Mouse (Mus musculus) intestine, embryonic 14.5 days (tissue): ENCODE results near the gene Khsrp. TPM values are rescaled to one million over a fixed set of nuclear protein-coding genes. Genes with fewer than 3 reads are reported as not detected.

Experiments used
- ATAC-seq: fragments of 200-750 bp; cut with Nextera tagmentation; replicated peaks from 2 replicates; pipeline ENCODE4 v1.8.0; 2017; ENCODE audit warnings: low read depth, moderate number of reproducible peaks, moderate TSS enrichment, moderate library complexity; ENCODE audit not compliant: low FRiP score, low TSS enrichment
- DNase-seq: peaks from one replicate; pipeline ENCODE4 v3.0.0-alpha.2; 2018; ENCODE audit warnings: low spot score
- H3K27ac ChIP-seq: fragments of 300-500 bp; sonication (generic); 2 replicates; pipeline ENCODE4 v1.5.1; 2014; ENCODE audit warnings: low read depth, mild to moderate bottlenecking, control low read depth
- H3K27me3 ChIP-seq: fragments of 300-500 bp; sonication (generic); replicated peaks from 2 replicates; pipeline ENCODE4 v1.6.1; 2014; ENCODE audit warnings: low read length, control low read depth; ENCODE audit not compliant: control insufficient read depth, insufficient read depth
- H3K36me3 ChIP-seq: fragments of 300-500 bp; sonication (generic); 2 replicates; pipeline ENCODE4 v1.6.1; 2014; ENCODE audit warnings: low read length, control low read depth; ENCODE audit not compliant: control insufficient read depth, insufficient read depth
- H3K4me1 ChIP-seq: fragments of 300-500 bp; sonication (generic); replicated peaks from 2 replicates; pipeline ENCODE4 v1.6.1; 2014; ENCODE audit warnings: low read length, control low read depth, mixed read lengths; ENCODE audit not compliant: control insufficient read depth, insufficient read depth
- H3K4me2 ChIP-seq: fragments of 300-500 bp; sonication (generic); 2 replicates; pipeline ENCODE4 v1.6.1; 2014; ENCODE audit warnings: low read length
- H3K4me3 ChIP-seq: fragments of 300-500 bp; sonication (generic); 2 replicates; pipeline ENCODE4 v1.5.1; 2014; ENCODE audit warnings: low read depth, low read length, control low read depth, mixed read lengths
- H3K9ac ChIP-seq: fragments of 300-500 bp; sonication (generic); 2 replicates; pipeline ENCODE4 v1.6.1; 2014; ENCODE audit warnings: mild to moderate bottlenecking, low read length
- H3K9me3 ChIP-seq: fragments of 300-500 bp; sonication (generic); 2 replicates; pipeline ENCODE4 v1.6.1; 2016; ENCODE audit warnings: low read length, control low read depth; ENCODE audit not compliant: control insufficient read depth
- WGBS: fragments of 180-500 bp; shearing (Covaris S2); extraction: QIAGEN DNeasy Blood & Tissue Kit; methylation state at CpG from one replicate; pipeline ENCODE4 v1.1.7; 2014; 5-methylcytosine and 5-hydroxymethylcytosine counted together
- polyA plus RNA-seq: library from polyadenylated mRNA; unstranded; fragments of >200 nt; fragmentation: Nextera tagmentation; extraction: Ambion mirVana; gene quantifications from 2 replicates; pipeline ENCODE4 v1.2.1, GENCODE M21; 2014

Gene Khsrp
- polyA plus RNA-seq, result 45.9 and 59.1 TPM in 2 replicates

DNA sequence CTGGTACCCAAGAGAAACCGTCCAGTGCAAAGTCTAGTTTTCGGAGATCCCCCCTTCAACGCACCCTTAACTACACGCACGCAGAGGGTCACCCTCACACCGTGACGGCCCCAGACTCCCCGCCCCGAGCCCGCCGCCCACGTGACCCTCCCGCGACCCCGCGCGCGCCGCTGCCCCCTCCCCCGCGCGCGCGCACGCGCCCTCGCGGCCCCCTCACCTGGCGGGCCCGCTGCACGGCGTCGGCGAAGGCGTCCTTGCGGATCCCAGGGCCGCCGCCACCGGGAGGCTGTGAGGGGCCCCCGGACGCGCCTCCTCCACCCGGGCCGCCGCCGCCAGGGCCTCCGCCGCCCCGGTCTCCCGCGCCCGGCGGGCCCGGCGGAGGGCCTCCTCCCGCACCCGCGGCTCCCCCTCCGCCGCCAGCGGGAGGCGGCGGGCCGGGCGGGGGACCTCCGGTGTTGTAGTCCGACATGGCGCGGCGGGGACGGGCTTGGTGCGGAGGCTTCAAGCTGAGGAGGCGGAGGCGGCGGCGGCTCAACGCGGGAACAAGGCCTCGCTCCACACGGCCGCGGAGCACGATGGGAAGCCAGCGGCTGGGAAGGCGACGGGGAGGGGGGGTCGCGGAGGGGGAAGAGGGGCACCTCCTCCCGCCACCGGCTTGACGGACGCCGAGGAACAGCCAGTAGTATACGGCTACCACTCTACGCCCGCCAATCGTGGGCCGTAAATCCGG is at the start of gene Khsrp:
Khsrp (minus strand) TSS at position 592 of the 730 bp plus-strand sequence.
- peaks cover 13% of the 10 kb centered on the region for H3K4me1 ChIP-seq
- WGBS, result under 1% methylated on average over 69 of the region's 99 CpGs
- H3K9ac ChIP-seq, result peak within 1 kb of the TSS; percentile 99
- peak within 1 kb of the TSS; percentile 85 for H3K4me2 ChIP-seq
- peaks cover 31% of the 10 kb centered on the region for H3K36me3 ChIP-seq
- peak within 1 kb of the TSS; percentile 93 for H3K27ac ChIP-seq
- peak; percentile 0; the same call in 1 of the 2 replicates for ATAC-seq
- peak; percentile 64 for DNase-seq
- no peaks in the 10 kb centered on the region for H3K27me3 ChIP-seq
- H3K4me3 ChIP-seq, result peak within 1 kb of the TSS; percentile 79
- H3K9me3 ChIP-seq, result no peaks in the 10 kb centered on the region

- Histone ChIP-seq H3K4me2 (no peak overlapping the region), H3K27me3 (no peaks in the 10 kb centered on the region), H3K36me3 (0 out of 2 replicates have a peak, but pooled peaks cover 6% of the 10 kb centered on the region), H3K9me3 (no peaks in the 10 kb centered on the region), H3K4me3 (no peak overlapping the region), H3K4me1 (peaks cover 10% of the 10 kb centered on the region), H3K9ac (no peak overlapping the region), H3K27ac (peak overlapping the region; percentile 47; the same call in 1 of the 2 replicates)
- no peak for DNase-seq
- peak; percentile 63 for ATAC-seq
- 61% methylated on average over 3 of the region's 3 CpGs for WGBS
Observed at GRCm38 (mm10) chr17:57079919-57080318, 48.6 kb upstream of the Khsrp start.

DNA sequence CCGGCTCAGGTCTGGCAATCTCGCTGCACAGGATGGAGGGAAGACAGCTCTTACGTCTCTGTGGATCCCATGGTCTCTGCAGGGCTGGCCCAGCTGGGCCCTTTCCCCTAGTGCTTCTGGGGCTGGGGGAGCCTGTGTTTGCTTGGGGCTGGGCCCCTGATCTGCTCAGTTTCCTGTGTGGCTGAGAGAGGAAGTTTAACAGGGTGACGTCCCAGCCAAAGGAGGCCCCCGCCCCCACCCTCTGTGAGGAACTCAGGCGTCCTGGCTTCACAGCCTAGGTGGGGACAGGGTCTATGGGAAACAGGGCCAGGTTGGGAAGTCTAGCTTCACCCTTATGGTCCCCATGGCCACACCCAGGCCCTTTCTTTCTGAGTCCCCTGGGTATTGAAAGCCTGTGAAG is 47.0 kb upstream of the Khsrp start, which contains the start of gene Dennd1c:
Dennd1c (minus strand) TSS at position 179 of the 400 bp plus-strand sequence.
- ATAC-seq (no peak), DNase-seq (no peak)
- Histone ChIP-seq H3K9ac (no peak within 1 kb of the TSS), H3K27ac (peak within 1 kb of the TSS; percentile 47; the same call in 1 of the 2 replicates), H3K9me3 (no peaks in the 10 kb centered on the region), H3K4me3 (no peak within 1 kb of the TSS), H3K4me2 (0 out of 2 replicates have a peak within 1 kb of the TSS, but pooled peaks have one; percentile 13), H3K4me1 (peaks cover 10% of the 10 kb centered on the region), H3K36me3 (0 out of 2 replicates have a peak, but pooled peaks cover 6% of the 10 kb centered on the region), H3K27me3 (no peaks in the 10 kb centered on the region)
- 32% methylated on average over 6 of the region's 6 CpGs for WGBS

- Histone ChIP-seq H3K27me3 (no peaks in the 10 kb centered on the region), H3K36me3 (0 out of 2 replicates have a peak, but pooled peaks cover 6% of the 10 kb centered on the region), H3K9ac (no peak overlapping the region), H3K27ac (no peak overlapping the region), H3K4me1 (peaks cover 10% of the 10 kb centered on the region), H3K4me2 (no peak overlapping the region), H3K9me3 (no peaks in the 10 kb centered on the region), H3K4me3 (no peak overlapping the region)
- WGBS, result 58% methylated on average over 3 of the region's 3 CpGs
- DNase-seq, result no peak
- no peak for ATAC-seq
Observed at GRCm38 (mm10) chr17:57076916-57077315, 45.6 kb upstream of the Khsrp start.

DNA sequence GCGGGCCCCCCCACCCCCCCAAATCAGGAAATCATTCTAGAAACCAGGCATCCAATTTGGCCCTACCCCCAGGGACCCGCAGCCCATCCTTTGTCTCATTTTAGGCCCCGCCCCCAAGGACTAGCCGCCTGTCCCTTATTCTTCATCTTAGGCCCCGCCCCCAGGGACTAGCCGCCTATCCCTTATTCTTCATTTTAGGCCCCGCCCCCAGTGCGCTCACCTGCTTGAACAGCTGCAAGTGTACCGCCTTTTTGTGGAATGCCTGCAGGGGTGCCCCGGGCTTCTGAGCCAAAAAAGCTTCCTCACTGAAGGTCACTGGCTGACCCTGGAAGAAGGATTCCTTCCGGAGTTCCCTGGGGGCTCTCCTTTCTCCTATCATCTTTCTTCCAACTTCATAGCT is 39.4 kb upstream of the Khsrp start:
- peak overlapping the region; percentile 2; the same call in 1 of the 2 replicates for H3K4me3 ChIP-seq
- ATAC-seq (peak; percentile 80), DNase-seq (peak; percentile 75)
- no peaks in the 10 kb centered on the region for H3K36me3 ChIP-seq
- no peak overlapping the region for H3K27ac ChIP-seq
- WGBS, result 3% methylated on average over 11 of the region's 11 CpGs
- H3K4me1 ChIP-seq, result no peaks in the 10 kb centered on the region
- H3K27me3 ChIP-seq, result no peaks in the 10 kb centered on the region
- H3K9me3 ChIP-seq, result no peaks in the 10 kb centered on the region
- no peak overlapping the region for H3K9ac ChIP-seq
- peak overlapping the region; percentile 37 for H3K4me2 ChIP-seq

GRCm38 (mm10) chr17:57070272-57070671 is 39.0 kb upstream of the Khsrp start:
- WGBS, result 8% methylated on average over 9 of the region's 9 CpGs
- Histone ChIP-seq H3K9ac (no peak overlapping the region), H3K27me3 (no peaks in the 10 kb centered on the region), H3K27ac (peak overlapping the region; percentile 47; the same call in 1 of the 2 replicates), H3K4me2 (peak overlapping the region; percentile 37), H3K4me1 (no peaks in the 10 kb centered on the region), H3K4me3 (peak overlapping the region; percentile 2; the same call in 1 of the 2 replicates), H3K36me3 (no peaks in the 10 kb centered on the region), H3K9me3 (no peaks in the 10 kb centered on the region)
- DNase-seq (no peak), ATAC-seq (peak; percentile 57; the same call in 1 of the 2 replicates)

DNA sequence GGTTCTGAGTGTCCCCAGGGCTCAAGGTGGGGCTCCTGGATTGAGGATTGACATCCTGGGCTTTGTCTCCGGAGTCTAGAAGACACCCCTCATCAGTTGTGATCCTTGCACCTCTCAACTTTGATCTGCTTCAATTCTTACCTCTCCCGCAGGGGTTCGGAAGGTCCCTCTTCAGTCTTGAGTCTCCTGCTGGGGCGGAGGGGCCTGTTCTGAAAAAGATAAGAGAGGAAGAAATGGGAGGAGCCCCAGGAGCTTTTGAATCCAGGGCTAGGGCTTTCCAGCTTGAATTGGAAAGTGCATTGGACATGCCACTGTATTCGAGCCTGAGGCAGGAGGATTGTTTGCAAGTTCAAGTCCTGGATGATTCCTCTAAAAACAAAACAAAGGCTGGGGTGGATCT is 35.6 kb upstream of the Khsrp start:
- Histone ChIP-seq H3K4me3 (no peak overlapping the region), H3K4me2 (no peak overlapping the region), H3K36me3 (no peaks in the 10 kb centered on the region), H3K9ac (no peak overlapping the region), H3K4me1 (peaks cover 7% of the 10 kb centered on the region; the same call in 1 of the 2 replicates), H3K27ac (no peak overlapping the region), H3K9me3 (no peaks in the 10 kb centered on the region), H3K27me3 (peaks cover 15% of the 10 kb centered on the region)
- no peak for DNase-seq
- 63% methylated on average over 5 of the region's 5 CpGs for WGBS
- ATAC-seq, result no peak

- Histone ChIP-seq H3K4me3 (peak overlapping the region; percentile 40), H3K27ac (no peak overlapping the region), H3K4me2 (peak overlapping the region; percentile 34), H3K36me3 (no peaks in the 10 kb centered on the region), H3K9ac (peak overlapping the region; percentile 51), H3K27me3 (peaks cover 25% of the 10 kb centered on the region), H3K4me1 (peaks cover 8% of the 10 kb centered on the region; the same call in 1 of the 2 replicates), H3K9me3 (no peaks in the 10 kb centered on the region)
- no peak for DNase-seq
- WGBS, result 11% methylated on average over 8 of the region's 8 CpGs
- ATAC-seq, result no peak
Observed at GRCm38 (mm10) chr17:57063031-57063430, 31.7 kb upstream of the Khsrp start.
